Comparison of ENCODE assay signal across 13 mouse cellular contexts in the genomic region with DNA sequence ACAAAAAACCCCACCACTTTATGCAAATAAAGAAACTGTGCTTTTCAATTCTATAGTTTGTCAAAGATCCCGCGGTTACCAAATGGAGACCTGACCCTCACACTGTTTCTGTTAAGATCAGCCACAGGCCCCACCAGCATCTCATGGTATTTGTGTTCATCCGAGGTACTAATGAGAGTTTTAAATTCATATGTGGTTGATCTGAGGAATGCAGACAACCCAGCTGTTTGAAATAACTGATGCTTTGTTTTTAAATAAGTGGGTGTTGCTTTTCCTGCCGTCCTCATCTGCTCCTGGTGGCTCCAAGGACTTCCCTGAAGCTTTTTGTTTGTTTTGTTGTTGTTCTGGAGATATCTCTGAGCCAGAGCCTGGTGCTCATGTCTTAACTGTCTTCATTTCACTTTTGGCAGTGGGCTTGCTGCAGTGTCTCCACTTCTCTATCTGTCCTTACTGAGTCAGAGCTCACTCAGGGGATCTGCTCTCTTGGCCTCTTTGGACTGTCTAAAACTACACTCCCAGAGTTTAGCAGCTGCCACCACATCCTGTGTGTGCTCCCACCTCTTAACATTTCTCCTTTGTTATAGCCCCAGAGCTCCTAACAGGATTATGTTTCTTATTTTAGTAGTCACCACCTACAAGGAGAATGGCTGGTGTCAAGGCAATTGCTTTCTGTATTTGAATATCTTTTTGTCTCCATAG. TPM values are rescaled to one million over a fixed set of nuclear protein-coding genes. Genes with fewer than 3 reads are reported as not detected.
DNase-seq lines count a peak whose midpoint lies in the region; ATAC-seq and TF ChIP-seq lines count a peak whose summit lies in the region.
"Had no signal": no experiment of that assay in that cellular context is flagged by ENCODE, and none has a peak within 500 bp of the region (broad histone marks: within the 10 kb centered on the region; RNA-seq: fewer than 3 reads in every experiment).

No protein-coding gene starts in this region.

- ATAC-seq in liver, embryonic 13.5 days (ENCODE audit: low read depth), result no peak
- ATAC-seq in liver, postnatal 0 days, result no peak
- ATAC-seq in embryonic facial prominence, embryonic 15.5 days (ENCODE audit: insufficient number of reproducible peaks, low FRiP score, low TSS enrichment, low read depth), result peak; percentile 69
- ATAC-seq in heart, embryonic 16.5 days (replicated peaks; ENCODE audit: extremely low read depth, insufficient read depth, low FRiP score), result peak; percentile 66

- peaks cover 33% of the 10 kb centered on the region for H3K4me1 ChIP-seq in liver, embryonic 13.5 days (replicated peaks)
- peaks cover 15% of the 10 kb centered on the region for H3K4me1 ChIP-seq in liver, postnatal 0 days (ENCODE audit: insufficient read depth)
- H3K4me1 ChIP-seq in embryonic facial prominence, embryonic 15.5 days, result peaks cover 11% of the 10 kb centered on the region
- peaks cover 33% of the 10 kb centered on the region for H3K4me1 ChIP-seq in heart, embryonic 16.5 days (ENCODE audit: control insufficient read depth, insufficient read depth, low read length)

- no peak for TF ChIP-seq EP300 in liver, postnatal 0 days (IDR thresholded peaks at IDR 0.05; ENCODE audit: low read depth)

- H3K36me3 ChIP-seq in liver, embryonic 13.5 days, result no peaks in the 10 kb centered on the region
- no peaks in the 10 kb centered on the region for H3K36me3 ChIP-seq in liver, postnatal 0 days (replicated peaks; ENCODE audit: insufficient read depth, low read length)
- no peaks in the 10 kb centered on the region for H3K36me3 ChIP-seq in embryonic facial prominence, embryonic 15.5 days
- no peaks in the 10 kb centered on the region for H3K36me3 ChIP-seq in heart, embryonic 16.5 days (ENCODE audit: control insufficient read depth, insufficient read depth)
- H3K36me3 ChIP-seq: hindbrain, embryonic 12.5 days had no signal

- no peak overlapping the region for H3K9ac ChIP-seq in liver, embryonic 13.5 days
- H3K9ac ChIP-seq in liver, postnatal 0 days (replicated peaks), result no peak overlapping the region
- no peak overlapping the region for H3K9ac ChIP-seq in embryonic facial prominence, embryonic 15.5 days
- H3K9ac ChIP-seq in heart, embryonic 16.5 days (ENCODE audit: low read length), result peak overlapping the region; percentile 49; the same call in 1 of the 2 replicates
- H3K9ac ChIP-seq: hindbrain, embryonic 12.5 days had no signal

- DNase-seq in liver, embryonic 13.5 days, result no peak
- DNase-seq in liver, postnatal 0 days, result no peak
- peak; percentile 35 for DNase-seq in adipocyte (ENCODE audit: low spot score)
- DNase-seq in cerebellum, adult 11-12 months, result no peak
- no peak for DNase-seq in cerebellum, adult 9-10 months
- no peak for DNase-seq in T-cell, adult 2 months (ENCODE audit: low spot score)
- DNase-seq: cerebellum, adult 18-20 months; kidney, adult 2 months; lung, adult 18-20 months; thymus, postnatal 14 days had no signal

- H3K27ac ChIP-seq in liver, embryonic 13.5 days, result peak overlapping the region; percentile 51
- no peak overlapping the region for H3K27ac ChIP-seq in liver, postnatal 0 days (ENCODE audit: low read depth)
- H3K27ac ChIP-seq in embryonic facial prominence, embryonic 15.5 days (replicated peaks), result peak overlapping the region; percentile 39; the same call in 1 of the 2 replicates
- peak overlapping the region; percentile 82 for H3K27ac ChIP-seq in heart, embryonic 16.5 days (ENCODE audit: low read length)
- H3K27ac ChIP-seq: hindbrain, embryonic 12.5 days had no signal

- no peak overlapping the region for H3K4me2 ChIP-seq in liver, embryonic 13.5 days
- H3K4me2 ChIP-seq in liver, postnatal 0 days (ENCODE audit: low read depth, low read length), result no peak overlapping the region
- no peak overlapping the region for H3K4me2 ChIP-seq in embryonic facial prominence, embryonic 15.5 days (replicated peaks)
- no peak overlapping the region for H3K4me2 ChIP-seq in heart, embryonic 16.5 days (ENCODE audit: low read depth, low read length)
- H3K4me2 ChIP-seq: hindbrain, embryonic 12.5 days had no signal

- no peaks in the 10 kb centered on the region for H3K27me3 ChIP-seq in liver, embryonic 13.5 days
- H3K27me3 ChIP-seq in liver, postnatal 0 days (ENCODE audit: insufficient read depth, low read length), result no peaks in the 10 kb centered on the region
- no peaks in the 10 kb centered on the region for H3K27me3 ChIP-seq in embryonic facial prominence, embryonic 15.5 days
- H3K27me3 ChIP-seq in heart, embryonic 16.5 days (ENCODE audit: control insufficient read depth, insufficient read depth, low read length), result no peaks in the 10 kb centered on the region
- H3K27me3 ChIP-seq: hindbrain, embryonic 12.5 days had no signal

- no peak overlapping the region for H3K4me3 ChIP-seq in liver, embryonic 13.5 days (replicated peaks)
- no peak overlapping the region for H3K4me3 ChIP-seq in liver, postnatal 0 days (ENCODE audit: low read depth, low read length)
- H3K4me3 ChIP-seq in embryonic facial prominence, embryonic 15.5 days (replicated peaks), result no peak overlapping the region
- H3K4me3 ChIP-seq in heart, embryonic 16.5 days (ENCODE audit: low read length), result no peak overlapping the region
- H3K4me3 ChIP-seq: hindbrain, embryonic 12.5 days had no signal

- WGBS in liver, embryonic 13.5 days (ENCODE audit: insufficient replicate concordance), result 43% methylated on average over 4 of the region's 4 CpGs
- WGBS in liver, postnatal 0 days (ENCODE audit: insufficient replicate concordance), result 41% methylated on average over 4 of the region's 4 CpGs
- 19% methylated on average over 4 of the region's 4 CpGs for WGBS in embryonic facial prominence, embryonic 15.5 days
- 38% methylated on average over 4 of the region's 4 CpGs for WGBS in heart, embryonic 16.5 days

- no peak for TF ChIP-seq CTCF in liver, postnatal 0 days (IDR thresholded peaks at IDR 0.05; ENCODE audit: low read depth)

- no peaks in the 10 kb centered on the region for H3K9me3 ChIP-seq in liver, embryonic 13.5 days (replicated peaks)
- H3K9me3 ChIP-seq in liver, postnatal 0 days (ENCODE audit: low read length), result no peaks in the 10 kb centered on the region
- no peaks in the 10 kb centered on the region for H3K9me3 ChIP-seq in embryonic facial prominence, embryonic 15.5 days (replicated peaks)
- no peaks in the 10 kb centered on the region for H3K9me3 ChIP-seq in heart, embryonic 16.5 days (replicated peaks; ENCODE audit: control insufficient read depth, low read length)
- H3K9me3 ChIP-seq: hindbrain, embryonic 12.5 days had no signal

RNA-seq across cellular contexts. Expression of gene Pcdh7, which starts 39.1 kb away (rescaled TPM):
- polyA plus RNA-seq in liver, embryonic 13.5 days (2015; fragmentation: Nextera tagmentation; extraction: Ambion mirVana), result 0.75 and 0.76 TPM in 2 replicates
- 0.37 and 0.38 TPM in 2 replicates for polyA plus RNA-seq in liver, postnatal 0 days (2015; fragmentation: Nextera tagmentation; extraction: Ambion mirVana)
- 11.3 and 11.7 TPM in 2 replicates for polyA plus RNA-seq in embryonic facial prominence, embryonic 15.5 days (2015; fragmentation: Nextera tagmentation; extraction: Ambion mirVana)
- polyA plus RNA-seq in heart, embryonic 16.5 days (2015; fragmentation: Nextera tagmentation; extraction: Ambion mirVana), result 22.7 and 22.8 TPM in 2 replicates

Comparison
In these comparisons a context has a peak if more than half of its experiments do, and no peak if none do; other contexts are left out.
1. ATAC-seq: peak in embryonic facial prominence, embryonic 15.5 days (single experiment) and heart, embryonic 16.5 days (single experiment); none in liver, embryonic 13.5 days (single experiment) and liver, postnatal 0 days (single experiment).